Mouse (Mus musculus) common myeloid progenitor, adult 5-6 weeks (primary cell): Measurements from ENCODE around the gene Ccdc159. TPM values are rescaled to one million over a fixed set of nuclear protein-coding genes. Genes with fewer than 3 reads are reported as not detected.

Source experiments
- ATAC-seq: replicated peaks from 2 replicates; pipeline ENCODE4 v1.8.0; 2016; ENCODE audit warnings: low read depth, mild to moderate bottlenecking, moderate TSS enrichment, inconsistent platforms; ENCODE audit not compliant: poor library complexity, severe bottlenecking
- total RNA-seq: library from RNA; stranded (forward); fragments of 200-1000, 187-1606 nt; gene quantifications from 2 replicates; pipeline ENCODE4 v1.2.3, GENCODE M21; 2017

Gene Ccdc159
- total RNA-seq, 1 experiment from 2014 or later = not detected

DNA sequence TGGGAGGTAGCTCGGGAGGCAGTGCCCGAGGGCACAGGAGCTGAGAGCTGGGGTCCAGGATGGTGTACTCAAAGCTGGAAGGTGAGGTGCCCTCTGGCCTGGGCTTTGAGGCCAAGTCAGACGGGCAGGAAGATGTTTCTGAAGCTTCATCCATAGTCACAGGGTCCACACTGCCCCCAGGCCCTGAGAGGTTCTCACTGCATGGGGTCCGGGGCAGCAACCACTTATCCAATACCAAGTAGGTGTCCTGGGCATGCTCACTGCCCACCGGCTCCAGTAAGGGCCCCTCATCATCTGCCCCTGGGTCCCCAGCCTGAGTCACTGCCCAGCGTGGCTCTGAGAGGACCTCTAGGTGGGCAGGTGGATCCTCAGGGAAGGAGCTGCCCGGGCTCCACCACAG lies 32.0 kb downstream of the Ccdc159 start:
- no peak for ATAC-seq

GRCm38 (mm10) chr9:21960135-21960534 lies 32.9 kb downstream of the Ccdc159 start:
- no peak for ATAC-seq

- no peak for ATAC-seq
Observed at GRCm38 (mm10) chr9:21960558-21961208, 33.4 kb downstream of the Ccdc159 start.

DNA sequence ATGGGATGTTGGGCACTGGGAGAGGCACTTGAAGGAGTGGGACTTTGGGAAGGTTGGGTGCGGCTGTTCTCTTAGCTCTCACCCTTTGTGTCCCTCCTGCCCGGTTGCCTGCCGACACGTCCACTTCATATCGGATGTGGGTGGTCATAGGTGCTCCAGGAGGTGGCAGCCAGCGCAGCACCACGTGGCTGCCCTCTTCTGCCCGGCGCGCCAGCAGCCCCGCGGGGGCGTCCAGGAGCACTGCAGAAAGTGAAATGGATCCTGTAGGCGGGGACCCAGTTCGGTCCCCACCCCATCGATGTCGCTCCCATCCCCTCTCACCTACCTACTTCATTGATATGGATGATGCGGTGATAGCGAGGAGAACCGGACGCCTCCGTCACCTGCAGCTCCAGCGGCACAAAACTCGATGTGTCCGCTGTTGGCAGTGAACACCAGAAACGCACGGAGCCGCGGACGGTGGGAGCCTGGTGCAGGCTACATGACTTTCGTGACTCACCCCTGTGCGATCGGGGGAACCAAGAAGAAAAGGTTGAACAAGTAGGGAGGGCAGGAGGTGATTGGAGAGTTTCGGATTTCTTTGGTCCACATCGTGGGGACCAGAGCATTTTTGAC lies 34.2 kb downstream of the Ccdc159 start:
- ATAC-seq = no peak

DNA sequence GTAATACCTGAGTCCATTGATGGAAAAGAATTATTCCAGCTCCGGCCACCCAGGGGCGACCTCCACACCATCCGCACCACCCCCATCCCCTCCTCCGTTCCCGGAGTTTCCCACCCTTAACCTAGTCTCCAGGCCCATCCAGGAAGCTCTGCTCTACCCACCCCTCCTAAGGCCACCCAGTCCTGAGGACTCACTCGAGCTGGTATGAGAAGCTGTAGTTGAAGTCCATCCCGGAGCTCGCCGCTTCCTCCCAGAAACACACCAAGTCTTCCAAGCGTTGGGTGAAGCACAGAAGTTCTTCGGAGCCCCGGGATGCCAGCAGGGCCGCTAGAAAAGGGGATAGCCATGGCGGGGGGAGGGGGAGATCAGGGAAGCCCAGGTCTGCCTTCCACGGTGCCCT lies 34.7 kb downstream of the Ccdc159 start:
- ATAC-seq = peak; percentile 4; the same call in 1 of the 2 replicates

DNA sequence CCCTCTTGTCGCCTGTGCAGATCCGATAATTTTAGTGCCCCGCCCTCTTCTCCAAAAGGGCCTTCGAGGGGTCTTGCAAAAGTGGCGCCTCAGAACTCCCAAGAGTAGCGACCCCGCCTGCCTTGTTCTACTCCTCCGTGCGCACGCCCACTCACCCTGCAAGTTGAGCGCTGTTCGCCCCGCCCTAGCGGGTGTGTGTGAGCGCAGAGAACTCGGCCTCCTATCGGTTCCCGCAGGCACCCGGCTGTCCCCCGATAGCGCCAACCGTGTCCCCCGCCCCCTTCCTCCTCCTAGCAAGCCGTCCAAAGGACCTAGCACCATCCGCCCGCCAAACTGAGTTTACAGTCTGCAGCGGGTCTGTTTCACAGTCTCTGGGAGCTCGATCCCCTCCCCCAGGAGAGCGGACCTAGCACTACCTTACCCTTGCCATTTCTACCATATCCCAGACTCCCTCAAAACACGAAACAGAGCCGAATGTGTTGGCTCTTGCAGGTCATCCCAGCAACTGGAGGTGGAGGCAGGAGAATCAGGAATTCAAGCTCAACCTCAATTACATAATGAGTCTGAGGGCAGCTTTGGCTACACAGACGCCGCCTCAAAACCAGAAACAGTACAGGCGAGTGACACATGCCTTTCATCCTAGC lies 35.3 kb downstream of the Ccdc159 start:
- peak; percentile 94 for ATAC-seq

GRCm38 (mm10) chr9:21963417-21963816 lies 36.1 kb downstream of the Ccdc159 start, which contains the start of gene Epor:
Gene Epor, minus strand, starts transcription at chr9:21963506.
- ATAC-seq = peak; percentile 52

DNA sequence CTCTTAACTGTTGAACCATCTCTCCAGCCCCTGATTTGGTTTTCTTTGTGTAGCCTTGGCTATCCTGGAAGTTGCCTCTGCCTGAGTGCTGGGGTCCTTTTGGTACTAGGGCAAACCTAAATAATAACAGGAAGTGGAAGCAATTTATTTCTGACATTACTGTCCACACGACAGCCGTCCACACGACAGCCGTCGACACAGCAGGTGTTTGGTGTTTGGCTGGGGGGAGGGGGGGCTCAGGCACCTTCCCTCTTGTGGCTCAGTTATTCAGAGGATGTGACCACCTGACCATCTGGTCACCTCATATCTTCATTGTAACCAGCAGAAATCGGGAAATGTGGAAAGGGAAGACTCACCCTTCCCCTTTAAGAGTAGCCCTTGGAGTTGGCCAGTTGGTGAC lies 41.6 kb downstream of the Ccdc159 start:
- no peak for ATAC-seq

GRCm38 (mm10) chr9:21969304-21969703 lies 42.0 kb downstream of the Ccdc159 start:
- no peak for ATAC-seq

DNA sequence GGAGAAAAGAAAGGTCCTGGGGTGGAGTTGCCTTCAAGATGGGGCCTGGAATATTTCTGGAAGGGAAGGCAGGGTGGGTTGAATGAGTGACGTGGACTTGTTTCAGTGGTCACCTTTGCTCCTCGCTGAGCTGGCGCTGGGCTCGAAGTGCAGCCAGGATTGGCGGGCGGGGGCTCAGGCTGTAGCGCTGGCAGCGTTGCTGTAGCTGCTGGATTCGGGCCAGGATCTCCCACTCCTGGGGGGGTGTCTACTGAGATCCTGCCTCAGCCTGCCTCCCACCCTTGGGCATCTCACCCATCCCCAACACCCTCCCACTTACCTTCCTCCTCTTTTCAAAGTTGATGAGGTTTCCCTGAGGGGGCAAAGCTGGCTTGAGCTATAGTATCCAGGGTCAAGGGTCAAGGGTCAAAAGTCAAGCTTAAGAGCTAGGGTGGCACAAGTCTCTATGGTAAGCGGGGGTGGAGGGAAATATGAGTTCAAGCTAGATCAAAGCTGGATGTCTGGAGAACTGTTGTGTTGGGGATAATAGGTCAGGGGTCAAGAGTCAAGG lies 49.4 kb downstream of the Ccdc159 start:
- ATAC-seq = no peak

DNA sequence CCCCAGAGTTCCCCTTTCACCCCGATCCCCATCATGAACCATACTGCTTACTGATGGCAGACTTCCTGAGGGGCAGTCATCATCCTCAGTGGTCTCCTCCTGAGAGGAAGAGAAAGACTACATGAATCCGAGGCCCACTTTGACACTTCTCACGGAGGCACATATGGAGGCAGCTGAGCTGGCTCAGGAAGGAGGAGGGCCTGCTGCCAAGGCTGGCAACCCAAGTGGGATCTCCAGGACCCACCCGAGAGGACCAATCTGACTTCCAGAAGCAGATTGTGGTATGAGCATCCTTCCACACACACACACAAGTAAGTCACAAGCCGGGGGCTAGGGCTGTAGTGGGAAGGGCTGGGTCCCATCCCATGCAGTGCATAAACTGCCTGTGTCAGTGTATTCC lies 50.1 kb downstream of the Ccdc159 start:
- no peak for ATAC-seq

DNA sequence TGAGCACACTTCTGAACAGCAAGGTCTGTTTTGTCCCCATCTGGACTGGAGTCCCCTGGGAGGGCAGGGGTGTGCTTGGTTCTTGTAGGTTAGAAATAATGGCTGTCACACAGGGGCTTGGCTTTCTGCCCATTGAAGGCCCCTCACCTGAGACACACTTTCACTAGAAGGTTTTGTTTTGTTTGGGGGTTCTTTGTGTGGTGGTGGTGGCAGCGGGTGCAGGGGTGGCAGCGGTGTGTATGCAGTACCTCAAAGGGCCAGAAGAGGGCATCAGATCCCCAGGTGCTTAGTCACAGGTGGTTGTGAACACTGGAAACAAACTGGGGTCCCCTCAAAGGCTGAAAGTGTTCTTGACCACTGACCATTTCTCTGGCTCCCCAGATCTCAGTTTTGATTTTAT lies 50.7 kb downstream of the Ccdc159 start:
- peak; percentile 74 for ATAC-seq

GRCm38 (mm10) chr9:21978398-21979128 lies 51.3 kb downstream of the Ccdc159 start:
- no peak; the same call in 1 of the 2 replicates for ATAC-seq

GRCm38 (mm10) chr9:21983911-21984310 lies 56.6 kb downstream of the Ccdc159 start:
- ATAC-seq = no peak

Other genes starting within 250 kb of the Ccdc159 start
- gene Ldlr, start 204.0 kb upstream of the Ccdc159 start, total RNA-seq = 18.4 and 19.0 TPM in 2 replicates
- gene Spc24, start 167.2 kb upstream of the Ccdc159 start, total RNA-seq = 120 and 131 TPM in 2 replicates
- gene Kank2, start 128.7 kb upstream of the Ccdc159 start, total RNA-seq = 1.3 and 1.4 TPM in 2 replicates
- gene Angptl8, start 92.0 kb upstream of the Ccdc159 start, total RNA-seq = not detected in 2 replicates
- 1.8 and 2.7 TPM in 2 replicates for gene Dock6, start 74.8 kb upstream of the Ccdc159 start, total RNA-seq
- 12.5 and 17.1 TPM in 2 replicates for gene Rab3d, start 9.3 kb upstream of the Ccdc159 start, total RNA-seq
- 12.1 and 14.1 TPM in 2 replicates for gene Tmem205, start 85 bp downstream of the Ccdc159 start, total RNA-seq
- gene Plppr2, start 9.6 kb downstream of the Ccdc159 start, total RNA-seq = 0.09 TPM in 1 of 2 replicates, not detected in the other
- 3.7 and 6.9 TPM in 2 replicates for gene Swsap1, start 28.3 kb downstream of the Ccdc159 start, total RNA-seq
- gene Epor, start 36.0 kb downstream of the Ccdc159 start, total RNA-seq = 11.0 and 22.8 TPM in 2 replicates
- not detected in 2 replicates for gene Rgl3, start 62.0 kb downstream of the Ccdc159 start, total RNA-seq
- not detected in 2 replicates for gene Ccdc151, start 75.2 kb downstream of the Ccdc159 start, total RNA-seq
- 117 and 121 TPM in 2 replicates for gene Prkcsh, start 75.3 kb downstream of the Ccdc159 start, total RNA-seq
- gene Elavl3, start 124.6 kb downstream of the Ccdc159 start, total RNA-seq = not detected in 2 replicates
- not detected in 2 replicates for gene Gm49318, start 143.8 kb downstream of the Ccdc159 start, total RNA-seq
- gene Zfp653, start 143.9 kb downstream of the Ccdc159 start, total RNA-seq = 5.7 and 7.9 TPM in 2 replicates
- 16.6 and 23.6 TPM in 2 replicates for gene Ecsit, start 158.0 kb downstream of the Ccdc159 start, total RNA-seq
- gene Cnn1, start 171.7 kb downstream of the Ccdc159 start, total RNA-seq = not detected in 2 replicates
- gene Elof1, start 189.7 kb downstream of the Ccdc159 start, total RNA-seq = 35.3 and 38.1 TPM in 2 replicates
- gene Acp5, start 208.2 kb downstream of the Ccdc159 start, total RNA-seq = 1.4 and 3.8 TPM in 2 replicates
- gene Pigyl, start 229.4 kb downstream of the Ccdc159 start, total RNA-seq = 16.3 and 34.4 TPM in 2 replicates